Comparison of ENCODE assay signal across 8 mouse cellular contexts in genomic region chr9:109798051-109798450, GRCm38 (mm10). TPM values are rescaled to one million over a fixed set of nuclear protein-coding genes. Genes with fewer than 3 reads are reported as not detected.
DNase-seq lines count a peak whose midpoint lies in the region; ATAC-seq lines count a peak whose summit lies in the region.

No protein-coding gene starts in this region.

- H3K4me1 ChIP-seq in midbrain, embryonic 11.5 days (ENCODE audit: control insufficient read depth, insufficient read depth, low read length): no peaks in the 10 kb centered on the region
- H3K4me1 ChIP-seq in midbrain, embryonic 16.5 days (ENCODE audit: control insufficient read depth, insufficient read depth, low read length): no peaks in the 10 kb centered on the region

- H3K27me3 ChIP-seq in midbrain, embryonic 11.5 days (ENCODE audit: control insufficient read depth, insufficient read depth, low read length): no peaks in the 10 kb centered on the region
- no peaks in the 10 kb centered on the region for H3K27me3 ChIP-seq in midbrain, embryonic 16.5 days (ENCODE audit: control insufficient read depth, insufficient read depth, low read depth, low read length)

- H3K4me2 ChIP-seq in midbrain, embryonic 11.5 days: no peak overlapping the region
- no peak overlapping the region for H3K4me2 ChIP-seq in midbrain, embryonic 16.5 days (ENCODE audit: low read length)

- DNase-seq in frontal cortex, postnatal 14 days (ENCODE audit: low spot score in 2 of 2): no peak
- no peak for DNase-seq in midbrain, embryonic 11.5 days (ENCODE audit: low spot score, missing footprints)
- peak; percentile 30 for DNase-seq in adipocyte (ENCODE audit: low spot score)
- peak; percentile 53 for DNase-seq in induced T-regulatory cell, adult 2 months (ENCODE audit: low read depth)
- peak; percentile 20 for DNase-seq in thymus, postnatal 0 days (ENCODE audit: low spot score)
- no peak for DNase-seq in right cerebral cortex, adult 18-20 months

- no peak overlapping the region for H3K9ac ChIP-seq in midbrain, embryonic 11.5 days (ENCODE audit: low read length)
- H3K9ac ChIP-seq in midbrain, embryonic 16.5 days (ENCODE audit: low read depth, low read length): no peak overlapping the region

- no peak overlapping the region for H3K4me3 ChIP-seq in midbrain, embryonic 11.5 days (ENCODE audit: low read depth, low read length)
- no peak overlapping the region for H3K4me3 ChIP-seq in midbrain, embryonic 16.5 days (ENCODE audit: low read depth, low read length)

- H3K36me3 ChIP-seq in midbrain, embryonic 11.5 days (ENCODE audit: control insufficient read depth, insufficient read depth, low read length): no peaks in the 10 kb centered on the region
- H3K36me3 ChIP-seq in midbrain, embryonic 16.5 days (ENCODE audit: control insufficient read depth, insufficient read depth, low read length): no peaks in the 10 kb centered on the region

- ATAC-seq in frontal cortex, adult (ENCODE audit: low TSS enrichment): 0 out of 2 replicates have a peak, but pooled peaks have one; percentile 50
- 0 out of 2 replicates have a peak, but pooled peaks have one; percentile 24 for ATAC-seq in midbrain, embryonic 11.5 days (ENCODE audit: low FRiP score)
- no peak for ATAC-seq in midbrain, embryonic 16.5 days

- WGBS in midbrain, embryonic 11.5 days: 96% methylated on average over 1 of the region's 1 CpGs
- WGBS in midbrain, embryonic 16.5 days: 100% methylated on average over 1 of the region's 1 CpGs

- no peaks in the 10 kb centered on the region for H3K9me3 ChIP-seq in midbrain, embryonic 11.5 days (ENCODE audit: control insufficient read depth, low read length)
- H3K9me3 ChIP-seq in midbrain, embryonic 16.5 days (replicated peaks; ENCODE audit: control insufficient read depth, low read length, poor library complexity, severe bottlenecking): no peaks in the 10 kb centered on the region

- no peak overlapping the region for H3K27ac ChIP-seq in midbrain, embryonic 11.5 days (ENCODE audit: low read depth, low read length)
- H3K27ac ChIP-seq in midbrain, embryonic 16.5 days (ENCODE audit: low read length): no peak overlapping the region

RNA-seq across cellular contexts. Expression of gene Fbxw27, which starts 7.6 kb away (rescaled TPM):
- polyA plus RNA-seq in midbrain, embryonic 11.5 days (2014; fragmentation: Nextera tagmentation; extraction: Ambion mirVana): not detected in 2 replicates
- polyA plus RNA-seq in midbrain, embryonic 16.5 days (2015; fragmentation: Nextera tagmentation; extraction: Ambion mirVana): not detected in 2 replicates
- not detected in 2 replicates for polyA plus RNA-seq in thymus, postnatal 0 days (2015; fragmentation: Nextera tagmentation; extraction: Ambion mirVana)

RNA-seq across cellular contexts. Expression of gene Spink8, which starts 14.0 kb away (rescaled TPM):
- not detected in 2 replicates for polyA plus RNA-seq in midbrain, embryonic 11.5 days (2014; fragmentation: Nextera tagmentation; extraction: Ambion mirVana)
- 0.31 TPM in 1 of 2 replicates, not detected in the other for polyA plus RNA-seq in midbrain, embryonic 16.5 days (2015; fragmentation: Nextera tagmentation; extraction: Ambion mirVana)
- polyA plus RNA-seq in thymus, postnatal 0 days (2015; fragmentation: Nextera tagmentation; extraction: Ambion mirVana): 0.81 TPM in 1 of 2 replicates, not detected in the other

RNA-seq across cellular contexts. Expression of gene Nme6, which starts 34.5 kb away (rescaled TPM):
- polyA plus RNA-seq in midbrain, embryonic 11.5 days (2014; fragmentation: Nextera tagmentation; extraction: Ambion mirVana): 96.6 and 98.4 TPM in 2 replicates
- 64.9 and 69.9 TPM in 2 replicates for polyA plus RNA-seq in midbrain, embryonic 16.5 days (2015; fragmentation: Nextera tagmentation; extraction: Ambion mirVana)
- 40.9 and 43.0 TPM in 2 replicates for polyA plus RNA-seq in thymus, postnatal 0 days (2015; fragmentation: Nextera tagmentation; extraction: Ambion mirVana)

RNA-seq across cellular contexts. Expression of gene Camp, which starts 51.4 kb away (rescaled TPM):
- 0.25 and 0.30 TPM in 2 replicates for polyA plus RNA-seq in midbrain, embryonic 11.5 days (2014; fragmentation: Nextera tagmentation; extraction: Ambion mirVana)
- polyA plus RNA-seq in midbrain, embryonic 16.5 days (2015; fragmentation: Nextera tagmentation; extraction: Ambion mirVana): 0.29 and 0.68 TPM in 2 replicates
- 2.5 and 5.1 TPM in 2 replicates for polyA plus RNA-seq in thymus, postnatal 0 days (2015; fragmentation: Nextera tagmentation; extraction: Ambion mirVana)

RNA-seq across cellular contexts. Expression of gene Fbxw26, which starts 52.2 kb away (rescaled TPM):
- 0.07 TPM in 1 of 2 replicates, not detected in the other for polyA plus RNA-seq in midbrain, embryonic 11.5 days (2014; fragmentation: Nextera tagmentation; extraction: Ambion mirVana)
- not detected in 2 replicates for polyA plus RNA-seq in midbrain, embryonic 16.5 days (2015; fragmentation: Nextera tagmentation; extraction: Ambion mirVana)
- not detected in 2 replicates for polyA plus RNA-seq in thymus, postnatal 0 days (2015; fragmentation: Nextera tagmentation; extraction: Ambion mirVana)

Comparison
In these comparisons a context has a peak if more than half of its experiments do, and no peak if none do; other contexts are left out.
1. DNase-seq: peak in adipocyte (single experiment), induced T-regulatory cell, adult 2 months (single experiment) and thymus, postnatal 0 days (single experiment); none in frontal cortex, postnatal 14 days (0 of 2), midbrain, embryonic 11.5 days (single experiment) and right cerebral cortex, adult 18-20 months (single experiment).